Mouse (Mus musculus): ENCODE measurements around the gene D930007J09Rik. TPM values are rescaled to one million over a fixed set of nuclear protein-coding genes. Genes with fewer than 3 reads are reported as not detected.

Gene D930007J09Rik
- polyA plus RNA-seq, 1 experiment from 2014 or later: not detected

GRCm38 (mm10) chr13:32819926-32820325 is 17.3 kb upstream of the D930007J09Rik start:
- no peak for DNase-seq
- no peak overlapping the region for H3K4me3 ChIP-seq (ENCODE audit: low read depth, low read length)
- no peaks in the 10 kb centered on the region for H3K27me3 ChIP-seq (ENCODE audit: insufficient read depth, low read length)
- no peaks in the 10 kb centered on the region for H3K4me1 ChIP-seq (ENCODE audit: insufficient read depth)
- peaks cover 57% of the 10 kb centered on the region for H3K36me3 ChIP-seq (ENCODE audit: insufficient read depth)
- no peak overlapping the region for H3K27ac ChIP-seq (ENCODE audit: low read depth)
- H3K4me2 ChIP-seq: no peak overlapping the region
- no peaks in the 10 kb centered on the region for H3K9me3 ChIP-seq (ENCODE audit: low read depth, low read length)
- H3K9ac ChIP-seq: no peak overlapping the region
- 88% methylated on average over 5 of the region's 5 CpGs for WGBS
- no peak for TF ChIP-seq CTCF (IDR thresholded peaks at IDR 0.05; ENCODE audit: low read depth)
- ATAC-seq (ENCODE audit: insufficient read depth): no peak

GRCm38 (mm10) chr13:32819241-32819640 is 16.6 kb upstream of the D930007J09Rik start:
- no peaks in the 10 kb centered on the region for H3K27me3 ChIP-seq (ENCODE audit: insufficient read depth, low read length)
- 93% methylated on average over 3 of the region's 3 CpGs for WGBS

GRCm38 (mm10) chr13:32807624-32808023 is 5.0 kb upstream of the D930007J09Rik start:
- H3K9me3 ChIP-seq (ENCODE audit: low read depth, low read length): no peaks in the 10 kb centered on the region
- no peak overlapping the region for H3K9ac ChIP-seq
- peaks cover 6% of the 10 kb centered on the region; the same call in 1 of the 2 replicates for H3K4me1 ChIP-seq (ENCODE audit: insufficient read depth)
- no peaks in the 10 kb centered on the region for H3K27me3 ChIP-seq (ENCODE audit: insufficient read depth, low read length)
- H3K4me2 ChIP-seq: no peak overlapping the region
- WGBS: 87% methylated on average over 3 of the region's 3 CpGs
- TF ChIP-seq CTCF (IDR thresholded peaks at IDR 0.05; ENCODE audit: low read depth): no peak
- DNase-seq (no peak), ATAC-seq (ENCODE audit: insufficient read depth) (no peak)
- peaks cover 37% of the 10 kb centered on the region for H3K36me3 ChIP-seq (ENCODE audit: insufficient read depth)
- no peak overlapping the region for H3K27ac ChIP-seq (ENCODE audit: low read depth)
- no peak overlapping the region for H3K4me3 ChIP-seq (ENCODE audit: low read depth, low read length)

More at GRCm38 (mm10) chr13:32819241-32819640, 16.6 kb upstream of the D930007J09Rik start:
- Histone ChIP-seq H3K9me3 (ENCODE audit: low read depth, low read length) (no peaks in the 10 kb centered on the region), H3K27ac (ENCODE audit: low read depth) (no peak overlapping the region), H3K4me3 (ENCODE audit: low read depth, low read length) (no peak overlapping the region), H3K4me1 (ENCODE audit: insufficient read depth) (no peaks in the 10 kb centered on the region), H3K9ac (no peak overlapping the region), H3K4me2 (no peak overlapping the region), H3K36me3 (ENCODE audit: insufficient read depth) (peaks cover 59% of the 10 kb centered on the region)
- no peak for ATAC-seq (ENCODE audit: insufficient read depth)
- TF ChIP-seq CTCF (IDR thresholded peaks at IDR 0.05; ENCODE audit: low read depth): no peak
- no peak for DNase-seq

- H3K9ac ChIP-seq: no peak overlapping the region
- no peaks in the 10 kb centered on the region for H3K27me3 ChIP-seq (ENCODE audit: insufficient read depth, low read length)
- DNase-seq (peak; percentile 27), ATAC-seq (ENCODE audit: insufficient read depth) (no peak)
- H3K4me1 ChIP-seq (ENCODE audit: insufficient read depth): peaks cover 6% of the 10 kb centered on the region; the same call in 1 of the 2 replicates
- H3K4me3 ChIP-seq (ENCODE audit: low read depth, low read length): no peak overlapping the region
- WGBS: 84% methylated on average over 7 of the region's 7 CpGs
- peaks cover 33% of the 10 kb centered on the region for H3K36me3 ChIP-seq (ENCODE audit: insufficient read depth)
- no peak for TF ChIP-seq CTCF (IDR thresholded peaks at IDR 0.05; ENCODE audit: low read depth)
- H3K27ac ChIP-seq (ENCODE audit: low read depth): no peak overlapping the region
- no peak overlapping the region for H3K4me2 ChIP-seq
- H3K9me3 ChIP-seq (ENCODE audit: low read depth, low read length): no peaks in the 10 kb centered on the region
These were observed 4.2 kb upstream of the D930007J09Rik start for GRCm38 (mm10) chr13:32806820-32807219.

GRCm38 (mm10) chr13:32803701-32804345 is 1.2 kb upstream of the D930007J09Rik start:
- H3K4me1 ChIP-seq (ENCODE audit: insufficient read depth): peaks cover 6% of the 10 kb centered on the region; the same call in 1 of the 2 replicates
- peak overlapping the region; percentile 88 for H3K4me2 ChIP-seq
- H3K9me3 ChIP-seq (ENCODE audit: low read depth, low read length): no peaks in the 10 kb centered on the region
- H3K36me3 ChIP-seq (ENCODE audit: insufficient read depth): peaks cover 22% of the 10 kb centered on the region
- WGBS: 73% methylated on average over 4 of the region's 4 CpGs
- no peak overlapping the region for H3K27ac ChIP-seq (ENCODE audit: low read depth)
- TF ChIP-seq CTCF (IDR thresholded peaks at IDR 0.05; ENCODE audit: low read depth): no peak
- H3K9ac ChIP-seq: 0 out of 2 replicates have a peak overlapping the region, but pooled peaks have one; percentile 76
- no peak for ATAC-seq (ENCODE audit: insufficient read depth)
- DNase-seq: peak; percentile 1
- peak overlapping the region; percentile 90 for H3K4me3 ChIP-seq (ENCODE audit: low read depth, low read length)
- no peaks in the 10 kb centered on the region for H3K27me3 ChIP-seq (ENCODE audit: insufficient read depth, low read length)

DNA sequence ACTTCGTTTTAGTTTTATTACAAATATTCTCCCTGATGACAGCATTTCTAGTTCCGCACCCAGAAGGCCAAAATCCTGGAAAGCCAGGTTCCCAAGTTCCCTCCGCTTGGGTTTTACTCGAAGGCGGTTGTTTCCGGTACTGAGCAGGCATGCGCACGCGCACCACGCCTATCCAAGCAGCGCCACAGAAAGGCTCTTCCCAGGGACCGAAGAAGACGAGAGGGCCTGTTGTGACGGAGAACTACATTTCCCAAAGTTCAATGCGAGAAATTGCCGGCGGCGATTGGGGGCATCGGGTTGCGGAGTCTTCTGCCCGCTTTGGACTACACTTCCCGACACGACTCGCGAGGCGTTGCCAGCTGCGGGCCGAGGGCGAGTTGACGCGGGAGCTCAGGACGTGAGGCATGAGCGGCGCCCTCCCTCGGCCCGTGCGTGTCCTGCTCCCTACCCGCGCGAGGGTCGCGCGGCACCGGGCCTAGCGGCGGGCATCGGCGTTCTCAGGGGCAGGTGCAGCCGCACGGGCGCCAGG is 892 bp downstream of the D930007J09Rik start, which contains the start of gene Wrnip1:
Gene Wrnip1 (plus strand): TSS at position 346 of the 529 bp plus-strand sequence.
- under 1% methylated on average over 51 of the region's 51 CpGs for WGBS
- H3K4me2 ChIP-seq: peak within 1 kb of the TSS; percentile 88
- H3K27me3 ChIP-seq (ENCODE audit: insufficient read depth, low read length): no peaks in the 10 kb centered on the region
- peaks cover 8% of the 10 kb centered on the region for H3K36me3 ChIP-seq (ENCODE audit: insufficient read depth)
- peak; percentile 99 for DNase-seq
- H3K4me3 ChIP-seq (ENCODE audit: low read depth, low read length): peak within 1 kb of the TSS; percentile 90
- ATAC-seq (ENCODE audit: insufficient read depth): peak; percentile 98
- H3K4me1 ChIP-seq (ENCODE audit: insufficient read depth): peaks cover 6% of the 10 kb centered on the region; the same call in 1 of the 2 replicates
- TF ChIP-seq CTCF (IDR thresholded peaks at IDR 0.05; ENCODE audit: low read depth): peak; percentile 38
- peak within 1 kb of the TSS; percentile 76 for H3K9ac ChIP-seq
- H3K9me3 ChIP-seq (ENCODE audit: low read depth, low read length): no peaks in the 10 kb centered on the region
- H3K27ac ChIP-seq (ENCODE audit: low read depth): peak within 1 kb of the TSS; percentile 76

- Histone ChIP-seq H3K4me2 (peak overlapping the region; percentile 88), H3K4me1 (ENCODE audit: insufficient read depth) (peaks cover 6% of the 10 kb centered on the region; the same call in 1 of the 2 replicates), H3K27ac (ENCODE audit: low read depth) (no peak overlapping the region), H3K36me3 (ENCODE audit: insufficient read depth) (no peaks in the 10 kb centered on the region; the same call in 1 of the 2 replicates), H3K4me3 (ENCODE audit: low read depth, low read length) (peak overlapping the region; percentile 90; the same call in 1 of the 2 replicates), H3K9ac (no peak overlapping the region), H3K9me3 (ENCODE audit: low read depth, low read length) (no peaks in the 10 kb centered on the region), H3K27me3 (ENCODE audit: insufficient read depth, low read length) (no peaks in the 10 kb centered on the region)
- ATAC-seq (ENCODE audit: insufficient read depth): no peak
- peak; percentile 22; the same call in 1 of the 2 replicates for TF ChIP-seq CTCF (IDR thresholded peaks at IDR 0.05; ENCODE audit: low read depth)
- no peak for DNase-seq
These were observed 1.8 kb downstream of the D930007J09Rik start for GRCm38 (mm10) chr13:32800859-32801258.
